Mouse (Mus musculus): ENCODE measurements around the gene Zbtb5. TPM values are rescaled to one million over a fixed set of nuclear protein-coding genes. Genes with fewer than 3 reads are reported as not detected.

Zbtb5 gene
- polyA plus RNA-seq, 1 experiment from 2014 or later: 22.8 TPM

DNA sequence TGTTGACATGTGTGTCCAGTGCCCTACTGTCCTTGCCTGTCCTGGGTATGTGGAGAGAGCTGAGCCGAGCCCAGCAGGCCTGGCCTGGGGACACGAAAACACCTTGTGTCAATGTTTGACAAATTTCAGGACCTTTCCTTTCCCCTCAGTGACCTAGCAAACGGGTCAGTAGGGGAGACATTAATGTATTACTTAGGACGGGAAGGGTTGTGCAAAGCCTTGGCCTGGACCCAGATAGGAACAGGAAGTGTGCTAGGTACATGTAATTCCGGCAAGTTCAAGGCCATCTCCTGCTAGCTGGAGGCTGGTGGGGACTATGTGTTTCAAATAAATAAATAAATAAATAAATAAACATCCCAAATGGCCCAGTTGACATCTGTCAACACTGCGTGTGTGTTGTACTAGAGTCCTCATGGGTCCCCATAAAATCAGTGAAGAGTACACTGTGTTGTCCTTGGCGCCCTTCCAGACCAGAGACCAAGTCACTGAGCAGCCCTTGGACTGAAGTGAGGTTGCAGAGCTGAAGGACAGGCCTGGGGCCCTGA is 32.3 kb downstream of the Zbtb5 start:
- Histone ChIP-seq H3K9ac (no peak overlapping the region), H3K9me3 (no peaks in the 10 kb centered on the region), H3K27me3 (no peaks in the 10 kb centered on the region), H3K4me1 (peaks cover 29% of the 10 kb centered on the region), H3K36me3 (peaks cover 12% of the 10 kb centered on the region; the same call in 1 of the 2 replicates), H3K27ac (no peak overlapping the region), H3K4me2 (no peak overlapping the region), H3K4me3 (no peak overlapping the region)
- no peak for ATAC-seq (ENCODE audit: insufficient number of reproducible peaks, low FRiP score, low TSS enrichment, low read depth)
- 63% methylated on average over 7 of the region's 7 CpGs for WGBS

DNA sequence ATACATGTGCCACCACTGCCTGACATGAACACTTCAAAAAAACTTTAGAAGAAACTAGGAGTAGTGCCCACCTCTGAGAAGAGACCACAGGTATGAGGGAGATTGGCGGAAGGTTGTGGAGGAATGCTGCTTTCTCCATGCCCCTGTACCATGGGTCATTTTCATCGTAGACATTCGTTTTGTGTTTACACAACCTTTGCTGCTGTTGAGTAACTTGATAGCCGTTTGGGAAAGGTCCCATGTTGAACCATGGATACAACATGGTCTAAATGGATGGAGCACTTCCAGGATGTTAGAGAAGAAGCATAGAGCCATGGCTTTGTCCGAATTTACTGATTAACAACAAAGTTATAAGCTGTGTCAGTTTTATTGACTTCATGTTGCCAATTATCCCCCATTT is 34.0 kb downstream of the Zbtb5 start:
- Histone ChIP-seq H3K9me3 (no peaks in the 10 kb centered on the region), H3K27ac (no peak overlapping the region), H3K4me3 (no peak overlapping the region), H3K4me2 (no peak overlapping the region), H3K4me1 (peaks cover 32% of the 10 kb centered on the region), H3K27me3 (no peaks in the 10 kb centered on the region), H3K9ac (no peak overlapping the region), H3K36me3 (no peaks in the 10 kb centered on the region)
- WGBS: 71% methylated on average over 5 of the region's 5 CpGs
- no peak for ATAC-seq (ENCODE audit: insufficient number of reproducible peaks, low FRiP score, low TSS enrichment, low read depth)

DNA sequence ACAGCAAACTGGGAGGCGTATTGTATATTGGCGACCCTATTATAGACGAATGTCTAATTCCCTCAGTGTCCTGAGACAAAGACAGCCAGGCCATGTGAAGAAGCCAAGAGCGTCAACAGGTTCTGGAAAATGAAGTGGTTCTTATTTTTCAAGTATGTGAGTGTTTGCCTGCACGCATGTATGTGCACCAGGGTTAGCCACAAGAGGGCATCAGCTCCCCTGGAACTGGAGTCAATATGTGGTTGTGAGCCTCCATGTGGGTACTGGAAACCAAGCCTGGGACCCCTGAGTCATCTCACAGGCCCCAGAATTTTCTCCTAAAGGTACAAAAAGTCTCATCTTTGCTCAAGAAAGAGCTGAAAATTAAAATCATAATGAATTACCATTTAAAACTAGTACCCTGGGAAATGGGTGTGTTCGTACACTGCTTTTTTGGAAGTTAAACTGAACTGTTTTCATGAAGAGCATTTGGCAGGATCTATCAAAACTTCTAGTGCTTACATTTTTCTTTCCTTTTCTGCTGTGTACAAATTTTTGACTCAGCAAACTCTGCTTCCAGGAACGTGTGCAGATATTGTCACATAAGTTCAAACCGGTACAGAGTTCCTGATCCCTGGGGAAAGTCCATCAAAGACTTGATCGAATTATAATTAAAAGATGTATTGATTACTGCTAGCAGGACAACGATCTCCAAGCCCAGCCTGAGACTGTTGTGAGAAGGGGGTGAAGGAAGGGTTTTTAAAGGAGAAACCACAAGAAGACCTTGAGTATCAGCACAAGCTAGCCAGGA is 35.1 kb downstream of the Zbtb5 start:
- Histone ChIP-seq H3K4me1 (peaks cover 22% of the 10 kb centered on the region), H3K4me2 (no peak overlapping the region), H3K36me3 (no peaks in the 10 kb centered on the region), H3K9ac (no peak overlapping the region), H3K9me3 (no peaks in the 10 kb centered on the region), H3K27ac (no peak overlapping the region), H3K4me3 (no peak overlapping the region), H3K27me3 (no peaks in the 10 kb centered on the region)
- ATAC-seq (ENCODE audit: insufficient number of reproducible peaks, low FRiP score, low TSS enrichment, low read depth): no peak
- 87% methylated on average over 10 of the region's 10 CpGs for whole genome bisulfite sequencing

DNA sequence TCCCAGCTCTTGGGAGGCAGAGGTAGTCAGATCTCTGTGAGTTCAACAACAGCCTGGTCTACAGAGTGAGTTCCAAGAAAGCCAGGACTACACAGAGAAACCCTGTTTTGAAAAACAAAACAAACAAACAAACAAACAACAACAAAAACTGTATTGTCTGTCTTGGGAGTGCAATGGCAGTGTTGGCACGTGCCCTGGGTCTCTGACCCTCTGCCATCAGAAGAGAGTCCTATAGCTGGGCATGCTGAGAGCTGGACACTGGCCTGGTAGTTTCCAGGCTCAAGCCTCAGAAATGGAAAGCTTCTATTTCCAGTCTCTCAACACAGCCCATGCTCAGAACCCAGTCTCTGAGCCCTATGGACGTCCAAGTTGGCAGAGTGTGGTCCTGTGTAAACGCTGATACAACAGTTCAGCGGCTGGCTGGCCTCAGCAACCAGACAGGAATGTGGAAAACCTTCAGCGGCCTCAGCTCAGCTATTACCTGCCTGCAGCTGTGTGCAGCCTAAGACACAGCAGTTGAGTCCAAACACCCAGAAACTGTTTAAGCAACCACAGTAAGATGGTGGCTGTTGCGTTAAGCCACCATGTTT is 36.1 kb downstream of the Zbtb5 start:
- no peak for ATAC-seq (ENCODE audit: insufficient number of reproducible peaks, low FRiP score, low TSS enrichment, low read depth)
- H3K27ac ChIP-seq: no peak overlapping the region
- no peak overlapping the region for H3K9ac ChIP-seq
- H3K9me3 ChIP-seq: no peaks in the 10 kb centered on the region
- H3K4me2 ChIP-seq: no peak overlapping the region
- peaks cover 16% of the 10 kb centered on the region for H3K4me1 ChIP-seq
- WGBS: 64% methylated on average over 6 of the region's 6 CpGs
- no peaks in the 10 kb centered on the region for H3K27me3 ChIP-seq
- H3K4me3 ChIP-seq: no peak overlapping the region
- no peaks in the 10 kb centered on the region for H3K36me3 ChIP-seq

DNA sequence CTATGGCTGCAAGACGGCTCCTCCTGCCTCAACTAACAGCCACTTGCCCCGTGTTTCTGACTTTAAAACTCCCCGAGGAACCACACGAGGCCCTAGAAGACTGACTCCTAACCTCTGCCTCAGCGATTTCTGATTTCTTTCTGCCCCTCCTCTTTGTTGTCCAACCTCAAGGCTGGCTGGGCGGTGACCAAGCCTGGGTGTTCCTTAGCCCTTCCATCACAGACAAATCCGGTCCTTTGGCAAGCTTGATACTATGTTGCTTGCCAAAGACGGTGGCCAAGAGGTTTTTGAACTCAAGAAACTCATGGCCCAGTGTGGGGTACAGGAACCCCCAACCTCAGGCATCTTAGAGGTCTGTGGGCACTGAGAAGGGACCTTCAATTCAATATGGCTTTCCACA is 37.9 kb downstream of the Zbtb5 start:
- ATAC-seq (ENCODE audit: insufficient number of reproducible peaks, low FRiP score, low TSS enrichment, low read depth): no peak
- Histone ChIP-seq H3K4me1 (peaks cover 10% of the 10 kb centered on the region), H3K36me3 (no peaks in the 10 kb centered on the region), H3K9ac (no peak overlapping the region), H3K4me2 (no peak overlapping the region), H3K27me3 (no peaks in the 10 kb centered on the region), H3K9me3 (no peaks in the 10 kb centered on the region), H3K4me3 (no peak overlapping the region), H3K27ac (no peak overlapping the region)
- WGBS: 71% methylated on average over 8 of the region's 8 CpGs

DNA sequence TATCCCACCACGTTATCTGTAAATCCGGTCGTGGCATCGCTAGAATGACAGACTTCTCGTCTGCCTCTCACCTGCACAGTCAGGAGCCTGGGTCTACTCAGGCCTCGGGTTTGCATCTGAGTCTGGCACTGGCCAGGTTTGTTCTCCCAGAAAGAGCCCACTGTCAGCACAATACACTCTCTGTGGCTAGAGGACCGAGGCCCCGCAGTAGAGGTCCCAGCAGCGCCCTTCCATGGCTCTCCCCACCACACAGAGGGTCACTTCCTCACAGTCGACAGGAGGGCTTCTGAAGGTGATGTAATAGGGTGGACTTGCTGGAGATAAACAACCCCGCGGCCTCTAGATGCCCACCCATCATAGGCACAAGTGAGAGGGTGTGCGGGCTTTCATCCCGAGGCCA is 38.3 kb downstream of the Zbtb5 start:
- no peak overlapping the region for H3K9ac ChIP-seq
- H3K27ac ChIP-seq: no peak overlapping the region
- H3K4me1 ChIP-seq: peaks cover 10% of the 10 kb centered on the region

DNA sequence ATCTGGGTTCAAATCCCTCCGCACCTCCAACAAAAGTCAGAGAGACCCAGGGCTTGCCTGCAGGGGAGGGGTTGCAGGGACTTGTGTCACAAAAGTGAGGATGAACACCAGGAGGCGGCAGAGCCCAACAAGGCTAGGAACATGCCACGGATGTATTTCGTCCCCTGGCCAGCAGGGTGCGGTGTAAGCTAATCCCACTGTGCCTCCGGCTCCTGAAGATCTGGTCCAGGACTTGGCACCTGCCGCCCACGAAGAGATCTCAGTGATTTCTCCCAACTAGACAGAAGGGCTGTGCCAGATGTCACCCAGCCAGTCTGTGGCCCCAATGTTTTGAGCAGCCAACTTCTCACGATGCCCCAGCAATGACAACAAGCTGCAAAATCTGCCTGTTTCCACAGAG is 38.8 kb downstream of the Zbtb5 start:
- no peak overlapping the region for H3K27ac ChIP-seq
- no peaks in the 10 kb centered on the region for H3K27me3 ChIP-seq
- H3K4me2 ChIP-seq: peak overlapping the region; percentile 32; the same call in 1 of the 2 replicates
- no peaks in the 10 kb centered on the region for H3K36me3 ChIP-seq
- no peak for ATAC-seq (ENCODE audit: insufficient number of reproducible peaks, low FRiP score, low TSS enrichment, low read depth)
- H3K9me3 ChIP-seq: no peaks in the 10 kb centered on the region
- H3K9ac ChIP-seq: no peak overlapping the region
- H3K4me1 ChIP-seq: peaks cover 10% of the 10 kb centered on the region
- WGBS: 11% methylated on average over 9 of the region's 9 CpGs
- H3K4me3 ChIP-seq: no peak overlapping the region

More for the DNA sequence above, 38.3 kb downstream of the Zbtb5 start:
- Histone ChIP-seq H3K4me2 (peak overlapping the region; percentile 32; the same call in 1 of the 2 replicates), H3K27me3 (no peaks in the 10 kb centered on the region), H3K9me3 (no peaks in the 10 kb centered on the region), H3K4me3 (no peak overlapping the region), H3K36me3 (no peaks in the 10 kb centered on the region)
- ATAC-seq (ENCODE audit: insufficient number of reproducible peaks, low FRiP score, low TSS enrichment, low read depth): peak; percentile 66; the same call in 1 of the 2 replicates
- WGBS: 50% methylated on average over 14 of the region's 14 CpGs

DNA sequence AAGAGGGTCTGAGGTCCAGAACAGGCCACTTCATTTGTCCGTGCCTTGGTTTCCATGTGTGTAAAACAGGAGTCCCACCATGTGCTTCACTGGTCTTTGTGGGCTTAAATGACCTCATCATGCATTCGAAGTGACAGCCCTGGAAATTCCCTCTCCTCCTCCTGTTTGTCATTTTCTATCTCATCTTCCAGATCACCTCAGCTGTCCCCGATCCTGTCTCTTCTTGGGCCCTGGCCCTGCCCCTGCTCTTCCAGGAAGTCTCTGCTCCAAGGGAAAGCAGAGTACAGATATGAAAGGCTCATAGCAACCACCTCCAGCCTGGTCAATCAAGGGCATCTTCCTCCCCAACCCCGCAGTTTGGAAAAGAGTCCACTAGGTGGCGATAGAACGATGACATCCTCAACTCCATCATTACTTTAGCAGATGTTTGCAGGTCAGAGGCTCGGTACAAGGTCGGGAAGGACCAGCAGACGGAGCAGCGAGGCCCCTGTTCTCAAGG is 41.6 kb downstream of the Zbtb5 start:
- Histone ChIP-seq H3K4me1 (peaks cover 10% of the 10 kb centered on the region), H3K27me3 (no peaks in the 10 kb centered on the region), H3K4me2 (no peak overlapping the region), H3K36me3 (no peaks in the 10 kb centered on the region), H3K4me3 (no peak overlapping the region), H3K9me3 (no peaks in the 10 kb centered on the region), H3K27ac (no peak overlapping the region), H3K9ac (no peak overlapping the region)
- WGBS: 19% methylated on average over 10 of the region's 10 CpGs
- no peak for ATAC-seq (ENCODE audit: insufficient number of reproducible peaks, low FRiP score, low TSS enrichment, low read depth)

DNA sequence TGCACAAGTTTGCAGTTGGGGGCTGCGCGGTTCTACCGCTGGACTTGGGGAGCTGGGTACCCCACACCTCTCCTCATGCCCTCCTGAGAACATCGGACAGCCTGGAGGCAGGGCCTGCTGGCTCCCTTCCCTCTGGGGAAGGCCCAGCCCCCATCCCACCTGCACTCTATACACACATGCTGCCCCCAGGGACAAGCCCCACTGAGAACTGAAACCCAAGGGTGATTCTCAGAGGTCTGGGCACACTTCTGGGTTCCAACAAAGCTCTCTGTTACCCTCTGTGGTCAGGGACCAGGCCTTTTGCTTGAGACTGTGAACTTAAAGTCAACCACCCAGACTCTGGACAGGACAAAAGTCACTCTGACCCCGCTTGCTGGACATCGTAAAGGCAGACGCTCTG is 42.2 kb downstream of the Zbtb5 start:
- no peak overlapping the region for H3K9ac ChIP-seq
- no peak overlapping the region for H3K4me3 ChIP-seq
- 83% methylated on average over 7 of the region's 7 CpGs for WGBS
- no peaks in the 10 kb centered on the region for H3K36me3 ChIP-seq
- peaks cover 10% of the 10 kb centered on the region for H3K4me1 ChIP-seq
- no peak for ATAC-seq (ENCODE audit: insufficient number of reproducible peaks, low FRiP score, low TSS enrichment, low read depth)
- no peak overlapping the region for H3K4me2 ChIP-seq
- no peaks in the 10 kb centered on the region for H3K9me3 ChIP-seq
- no peaks in the 10 kb centered on the region for H3K27me3 ChIP-seq
- no peak overlapping the region for H3K27ac ChIP-seq

DNA sequence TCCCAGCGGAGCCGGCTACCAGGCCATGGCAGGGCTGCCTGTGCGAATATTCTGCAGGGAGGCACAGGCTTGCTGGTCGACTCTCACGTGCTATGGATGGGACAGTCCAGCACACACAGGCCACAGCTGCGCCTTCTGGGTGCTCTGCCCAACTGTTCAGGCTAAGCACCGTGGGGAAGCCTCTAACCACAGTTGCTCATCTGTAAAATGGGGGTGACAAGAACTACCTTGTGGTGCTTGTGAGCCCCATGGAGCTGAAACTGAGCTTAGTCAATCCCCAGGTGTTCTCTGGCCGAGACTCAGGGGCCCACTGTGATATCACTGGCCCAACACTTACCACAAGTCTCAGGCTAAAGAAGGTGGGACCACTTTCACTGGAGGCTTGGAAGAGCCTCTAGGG is 44.8 kb downstream of the Zbtb5 start:
- ATAC-seq (ENCODE audit: insufficient number of reproducible peaks, low FRiP score, low TSS enrichment, low read depth): no peak
- WGBS: 86% methylated on average over 8 of the region's 8 CpGs

DNA sequence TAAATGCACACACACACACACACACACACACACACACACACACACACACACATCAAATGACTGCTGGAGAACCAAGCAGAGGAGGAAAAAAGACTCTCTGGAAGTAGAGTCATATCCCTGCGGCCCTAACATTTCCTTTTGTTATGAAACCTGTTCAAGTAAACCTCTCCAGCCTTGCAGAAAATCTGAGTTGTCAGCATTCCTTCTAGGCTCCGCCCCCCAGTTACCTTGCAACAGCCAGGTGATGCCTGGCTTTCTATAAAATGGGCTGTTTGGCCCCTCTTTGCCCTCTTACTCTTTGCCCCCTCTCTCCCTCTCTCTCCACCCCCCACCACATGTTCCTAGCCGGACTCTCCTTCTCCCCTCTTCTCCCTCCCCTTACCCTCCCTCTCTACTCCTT is 46.5 kb downstream of the Zbtb5 start:
- WGBS: 74% methylated on average over 3 of the region's 3 CpGs
- ATAC-seq (ENCODE audit: insufficient number of reproducible peaks, low FRiP score, low TSS enrichment, low read depth): no peak

More for the DNA sequence above, 44.8 kb downstream of the Zbtb5 start:
- Histone ChIP-seq H3K27me3 (no peaks in the 10 kb centered on the region), H3K4me2 (no peak overlapping the region), H3K9me3 (no peaks in the 10 kb centered on the region), H3K4me1 (no peaks in the 10 kb centered on the region), H3K9ac (no peak overlapping the region), H3K36me3 (no peaks in the 10 kb centered on the region), H3K4me3 (no peak overlapping the region), H3K27ac (no peak overlapping the region)

DNA sequence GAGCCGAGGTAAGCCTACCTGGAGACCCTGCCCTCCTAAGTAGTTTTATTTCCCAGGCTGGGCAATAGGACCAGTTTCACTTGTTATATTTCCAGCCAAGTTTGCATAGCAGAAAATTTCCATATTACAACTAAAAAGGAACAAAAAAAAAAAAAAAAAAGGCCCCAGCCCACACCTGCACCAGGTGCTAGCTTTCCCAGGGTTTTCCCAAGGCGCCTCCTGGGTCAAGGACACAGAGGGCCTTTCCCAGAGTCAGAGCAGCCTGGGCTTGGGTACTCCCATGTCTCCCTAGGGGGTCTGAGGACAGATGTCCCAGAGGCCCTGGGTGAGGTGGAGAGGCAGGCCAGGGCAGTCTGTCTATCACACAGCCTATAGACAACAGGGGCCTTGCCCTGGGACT is 47.0 kb downstream of the Zbtb5 start:
- ATAC-seq (ENCODE audit: insufficient number of reproducible peaks, low FRiP score, low TSS enrichment, low read depth): no peak
- Histone ChIP-seq H3K4me2 (no peak overlapping the region), H3K27ac (no peak overlapping the region), H3K27me3 (no peaks in the 10 kb centered on the region), H3K4me3 (no peak overlapping the region), H3K36me3 (no peaks in the 10 kb centered on the region), H3K9me3 (no peaks in the 10 kb centered on the region), H3K4me1 (no peaks in the 10 kb centered on the region), H3K9ac (no peak overlapping the region)
- WGBS: 78% methylated on average over 2 of the region's 2 CpGs

More for the DNA sequence above, 46.5 kb downstream of the Zbtb5 start:
- Histone ChIP-seq H3K36me3 (no peaks in the 10 kb centered on the region), H3K4me3 (no peak overlapping the region), H3K4me2 (no peak overlapping the region), H3K9me3 (no peaks in the 10 kb centered on the region), H3K4me1 (no peaks in the 10 kb centered on the region), H3K9ac (no peak overlapping the region), H3K27ac (no peak overlapping the region), H3K27me3 (no peaks in the 10 kb centered on the region)
